Mouse (Mus musculus) CH12.LX (cell line): ENCODE measurements around the gene Best3. TPM values are rescaled to one million over a fixed set of nuclear protein-coding genes. Genes with fewer than 3 reads are reported as not detected.

Experiments used
- DNase-seq: peaks from one replicate; pipeline ENCODE4 v3.0.0-alpha.2; 2013; ENCODE audit errors: extremely low read depth
- H3K27ac ChIP-seq: 2 replicates; pipeline ENCODE4 v1.5.1; 2012; ENCODE audit warnings: low read depth, mild to moderate bottlenecking, control low read depth, moderate library complexity; ENCODE audit not compliant: insufficient read depth
- H3K27me3 ChIP-seq: replicated peaks from 2 replicates; pipeline ENCODE3; 2012; ENCODE audit warnings: inconsistent platforms
- H3K36me3 ChIP-seq, 2 experiments: replicated peaks in 1 of 2; 2 replicates each; pipeline versions ENCODE3 to v1.6.1; 2012; ENCODE audit warnings: inconsistent platforms in 1 of 2, low read length in 1 of 2, mild to moderate bottlenecking in 1 of 2, mixed read lengths in 1 of 2, moderate library complexity in 1 of 2; ENCODE audit not compliant: control insufficient read depth in 1 of 2, insufficient read depth in 1 of 2
- H3K4me1 ChIP-seq, 2 experiments: 2 replicates each; pipeline ENCODE4 v1.6.1; 2012; ENCODE audit warnings: inconsistent platforms in 1 of 2, moderate library complexity in 1 of 2; ENCODE audit not compliant: insufficient read depth in 2 of 2, control insufficient read depth in 1 of 2
- H3K4me2 ChIP-seq: 2 replicates; pipeline ENCODE4 v1.6.1; 2012; ENCODE audit warnings: low read depth, mild to moderate bottlenecking, control low read depth; ENCODE audit not compliant: poor library complexity, insufficient read depth, severe bottlenecking
- H3K4me3 ChIP-seq, 3 experiments: fragments of 150-350 bp in 1 of 3; sonication (generic) in 1 of 3; replicated peaks in 1 of 3; 2 replicates each; pipeline versions ENCODE3 to v1.5.1; 2011 to 2012; ENCODE audit warnings: low read depth in 2 of 3, low read length in 2 of 3, mild to moderate bottlenecking in 2 of 3, moderate library complexity in 2 of 3, control low read depth in 1 of 3, improper control_type of control experiment in 1 of 3, inconsistent platforms in 1 of 3, mixed read lengths in 1 of 3; ENCODE audit not compliant: poor library complexity in 1 of 3
- H3K79me2 ChIP-seq: replicated peaks from 2 replicates; pipeline ENCODE4 v1.6.1; 2012; ENCODE audit warnings: mild to moderate bottlenecking, moderate library complexity; ENCODE audit not compliant: control insufficient read depth, poor library complexity, insufficient read depth, severe bottlenecking; ENCODE audit errors: extremely low read depth
- H3K9ac ChIP-seq: 2 replicates; pipeline ENCODE4 v1.6.1; 2012; ENCODE audit warnings: low read depth, mild to moderate bottlenecking, control low read depth, moderate library complexity; ENCODE audit not compliant: insufficient read depth
- H3K9me3 ChIP-seq: replicated peaks from 2 replicates; pipeline ENCODE3; 2012; ENCODE audit warnings: low read length, inconsistent platforms, mixed read lengths
- CTCF ChIP-seq, 2 experiments: IDR thresholded peaks in 1 of 2; conservative IDR thresholded peaks in 1 of 2; 2 replicates each; pipeline ENCODE4 v1.5.1; 2011 to 2012; ENCODE audit warnings: low read depth in 2 of 2, low read length in 2 of 2, improper control_type of control experiment in 1 of 2, inconsistent platforms in 1 of 2, mild to moderate bottlenecking in 1 of 2, moderate library complexity in 1 of 2
- EP300 ChIP-seq: IDR thresholded peaks from 2 replicates; pipeline ENCODE4 v1.6.1; 2011; ENCODE audit warnings: low read length, improper control_type of control experiment
- ETS1 ChIP-seq: conservative IDR thresholded peaks from 2 replicates; pipeline ENCODE4 v1.6.1; 2012; ENCODE audit warnings: low read depth, mild to moderate bottlenecking, inconsistent platforms, low read length, improper control_type of control experiment, moderate library complexity
- JUN ChIP-seq: IDR thresholded peaks from 2 replicates; pipeline ENCODE4 v1.6.1; 2011; ENCODE audit warnings: low read depth, mild to moderate bottlenecking, low read length, improper control_type of control experiment, moderate library complexity; ENCODE audit not compliant: insufficient read depth
- JUND ChIP-seq: conservative IDR thresholded peaks from 2 replicates; pipeline ENCODE4 v1.6.1; 2011; ENCODE audit warnings: low read depth, low read length, improper control_type of control experiment
- MAFK ChIP-seq: IDR thresholded peaks from 2 replicates; pipeline ENCODE4 v1.6.1; 2011; ENCODE audit warnings: low read length, improper control_type of control experiment; ENCODE audit not compliant: insufficient replicate concordance
- MAZ ChIP-seq: IDR thresholded peaks from 2 replicates; pipeline ENCODE4 v1.6.1; 2012; ENCODE audit warnings: low read depth, mild to moderate bottlenecking, inconsistent platforms, low read length, improper control_type of control experiment, moderate library complexity
- MEF2A ChIP-seq: IDR thresholded peaks from 2 replicates; pipeline ENCODE4 v1.6.1; 2014; ENCODE audit warnings: low read depth, mild to moderate bottlenecking, inconsistent platforms, low read length, improper control_type of control experiment, borderline replicate concordance
- MYC ChIP-seq: IDR thresholded peaks from 2 replicates; pipeline ENCODE4 v1.6.1; 2011; ENCODE audit warnings: low read depth, mild to moderate bottlenecking, improper control_type of control experiment, low read length
- PAX5 ChIP-seq: IDR thresholded peaks from 2 replicates; pipeline ENCODE4 v1.6.1; 2012; ENCODE audit warnings: low read length, inconsistent platforms, mixed read lengths
- RCOR1 ChIP-seq: conservative IDR thresholded peaks from 2 replicates; pipeline ENCODE4 v1.6.1; 2012; ENCODE audit warnings: low read depth, mild to moderate bottlenecking, inconsistent platforms, low read length, improper control_type of control experiment
- SIN3A ChIP-seq: IDR thresholded peaks from 2 replicates; pipeline ENCODE4 v1.6.1; 2012; ENCODE audit warnings: low read length, improper control_type of control experiment, inconsistent platforms
- SMC3 ChIP-seq: IDR thresholded peaks from 2 replicates; pipeline ENCODE4 v1.6.1; 2011; ENCODE audit warnings: low read depth, low read length, improper control_type of control experiment
- UBTF ChIP-seq: IDR thresholded peaks from 2 replicates; pipeline ENCODE4 v1.6.1; 2012; ENCODE audit warnings: low read depth, mild to moderate bottlenecking, inconsistent platforms, low read length, improper control_type of control experiment, moderate library complexity
- ZKSCAN1 ChIP-seq: IDR thresholded peaks from 2 replicates; pipeline ENCODE4 v1.6.1; 2012; ENCODE audit warnings: low read depth, inconsistent platforms, low read length, improper control_type of control experiment, borderline replicate concordance
- ZNF384 ChIP-seq: IDR thresholded peaks from 2 replicates; pipeline ENCODE4 v1.6.1; 2012; ENCODE audit warnings: low read depth, low read length, improper control_type of control experiment, inconsistent platforms
- dilution Hi-C: fragments of 300-500 bp; cut with MboI; formaldehyde crosslinking; loops from 2 replicates; pipeline ENCODE4 v1.14.3; 2020; ENCODE audit warnings: low sequenced_read_pairs; ENCODE audit not compliant: extremely low pct_unique_long_range_greater_than_20kb, extremely low pct_ligation_motif_present
- in situ Hi-C: fragments of 300-500 bp; cut with MboI; formaldehyde crosslinking; loops from 3 replicates; pipeline ENCODE4 v1.14.3; 2019; ENCODE audit warnings: low sequenced_read_pairs, low pct_ligation_motif_present, low pct_unique_long_range_greater_than_20kb, mixed read lengths
- polyA plus RNA-seq: library from polyadenylated mRNA; unstranded; fragments of >175 nt; gene quantifications from 2 replicates; pipeline ENCODE4 v1.2.1, GENCODE M21; 2012; ENCODE audit warnings: low read depth; ENCODE audit not compliant: insufficient read length
- total RNA-seq, 2 experiments: library from RNA; depleted of rRNA; stranded (reverse); fragments of 300-350 nt in 1 of 2; fragments of >200 nt in 1 of 2; gene quantifications; 2 replicates each; pipeline ENCODE4 v1.2.3; 2012 to 2014

Best3 gene
- total and polyA plus RNA-seq, 3 experiments, result not detected

- Histone ChIP-seq H3K27me3 (no peaks in the 10 kb centered on the region), H3K9me3 (no peaks in the 10 kb centered on the region), H3K4me1 (no peaks in the 10 kb centered on the region), H3K79me2 (peaks cover 2% of the 10 kb centered on the region; the same call in 1 of the 2 replicates), H3K4me3 (no peak overlapping the region), H3K9ac (no peak overlapping the region), H3K27ac (no peak overlapping the region), H3K36me3 (peaks cover 52 to 81% of the 10 kb centered on the region in 2 experiments), H3K4me2 (no peak overlapping the region)
- dilution Hi-C loops, result no loop called here
- DNase-seq, result no peak
- TF ChIP-seq EP300 (no peak), RCOR1 (no peak), SIN3A (no peak), JUND (no peak), ZNF384 (no peak), JUN (no peak), MAFK (no peak), ZKSCAN1 (no peak), MEF2A (no peak), SMC3 (no peak), MAZ (no peak), MYC (no peak), PAX5 (no peak), UBTF (no peak)
- in situ Hi-C loops, result loop anchor here (25.0 kb wide), 1 partner anchor 713 kb away; no protein-coding TSS in a partner anchor
Measured at GRCm38 (mm10) chr10:117049961-117050597, 64.0 kb downstream of the Best3 start.

DNA sequence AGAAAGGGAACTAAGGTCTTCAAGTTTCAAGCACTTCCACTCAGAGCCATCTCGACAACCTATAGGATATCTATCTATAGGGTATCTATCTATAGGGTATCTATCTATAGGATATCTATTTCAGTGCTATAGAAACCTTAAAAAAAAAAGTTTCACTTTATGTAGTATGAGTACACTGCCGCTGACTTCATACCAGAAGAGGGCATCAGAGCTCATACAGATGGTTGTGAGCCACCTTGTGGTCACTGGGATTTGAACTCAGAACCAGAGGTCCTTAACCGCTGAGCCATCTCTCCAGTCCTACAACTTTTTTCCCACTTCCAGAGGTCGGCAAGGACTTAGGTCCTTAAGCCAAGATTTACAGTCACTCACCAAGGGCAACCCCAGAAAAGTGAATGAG lies 69.6 kb downstream of the Best3 start:
- no peak for DNase-seq
- Histone ChIP-seq H3K4me1 (peaks cover 9 to 19% of the 10 kb centered on the region in 2 experiments; a peak in 3 of 4 replicates), H3K9me3 (no peaks in the 10 kb centered on the region), H3K4me3 (no peak overlapping the region), H3K27ac (no peak overlapping the region), H3K36me3 (peaks cover 89 to 99% of the 10 kb centered on the region in 2 experiments), H3K79me2 (peaks cover 30% of the 10 kb centered on the region), H3K9ac (no peak overlapping the region), H3K4me2 (no peak overlapping the region), H3K27me3 (no peaks in the 10 kb centered on the region)
- TF ChIP-seq CTCF (conservative IDR thresholded peaks at IDR 0.05 in 1 of 2, IDR thresholded peaks at IDR 0.05 in 1 of 2; ENCODE audit: low read depth in 2 of 2, low read length in 2 of 2) (peak in 1 of 2 experiments; percentile 49; a peak in 2 of 4 replicates), ETS1 (no peak)
- dilution Hi-C loops, result no loop called here
- in situ Hi-C loops, result loop anchor here (5.0 kb wide), 1 partner anchor 147 kb away; no protein-coding TSS in a partner anchor
